Mouse (Mus musculus): ENCODE results near the gene Sgsm1.

DNA sequence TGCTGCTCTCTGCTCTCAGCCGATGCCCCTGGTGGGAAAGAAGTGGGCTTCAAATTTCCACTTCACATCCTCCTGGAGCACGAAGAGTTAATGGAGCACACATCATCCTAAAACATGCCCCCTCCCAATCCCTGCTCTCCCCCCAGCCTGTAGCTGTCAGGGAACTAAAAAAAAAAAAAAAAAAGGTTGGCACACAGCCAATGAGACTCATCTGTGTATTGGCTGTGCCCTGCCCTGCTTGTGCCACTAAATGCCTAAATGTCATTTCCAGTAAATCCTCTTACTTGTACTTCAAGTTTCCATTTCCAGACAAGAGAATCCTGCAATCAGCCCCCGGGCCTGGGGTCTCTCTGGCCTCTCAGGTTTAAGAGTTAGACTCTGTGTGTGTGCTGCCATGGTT lies 47.1 kb upstream of the Sgsm1 start:
- TF ChIP-seq CTCF (IDR thresholded peaks at IDR 0.05; ENCODE audit: low read depth) = no peak
- TF ChIP-seq EP300 (optimal IDR thresholded peaks at IDR 0.05) = no peak

All from stomach, postnatal 0 days (tissue).